Mouse (Mus musculus) E14TG2a.4 (cell line): ENCODE data around the gene Cyp2t4.

Experiments used
- H3K27me3 ChIP-seq: 2 replicates; pipeline ENCODE4 v1.6.1; 2014; ENCODE audit warnings: low read length, control low read depth; ENCODE audit not compliant: insufficient read depth
- H3K36me3 ChIP-seq: 2 replicates; pipeline ENCODE4 v1.6.1; 2014; ENCODE audit warnings: low read length, control low read depth; ENCODE audit not compliant: insufficient read depth
- H3K4me1 ChIP-seq: replicated peaks from 2 replicates; pipeline ENCODE4 v1.6.1; 2014; ENCODE audit warnings: low read depth, low read length, control low read depth
- H3K4me3 ChIP-seq: replicated peaks from 2 replicates; pipeline ENCODE4 v1.5.1; 2014; ENCODE audit warnings: mild to moderate bottlenecking, low read length
- H3K9me3 ChIP-seq: 2 replicates; pipeline ENCODE4 v1.6.1; 2014; ENCODE audit warnings: low read length, control low read depth
- CTCF ChIP-seq: conservative IDR thresholded peaks from 2 replicates; pipeline ENCODE4 v1.5.1; 2014; ENCODE audit warnings: low read length
- NANOG ChIP-seq: IDR thresholded peaks from 2 replicates; pipeline ENCODE4 v1.6.1; 2014; ENCODE audit warnings: borderline replicate concordance, low read length, mixed read lengths
- POU5F1 ChIP-seq: IDR thresholded peaks from 2 replicates; pipeline ENCODE4 v1.6.1; 2014; ENCODE audit warnings: low read length, borderline replicate concordance

Gene Cyp2t4

GRCm38 (mm10) chr7:27164112-27164947 lies 10.8 kb downstream of the Cyp2t4 start:
- H3K4me3 ChIP-seq: peak overlapping the region; percentile 89
- TF ChIP-seq NANOG (no peak), CTCF (no peak), POU5F1 (no peak)
- no peaks in the 10 kb centered on the region for H3K9me3 ChIP-seq
- peaks cover 82% of the 10 kb centered on the region for H3K4me1 ChIP-seq
- peaks cover 69% of the 10 kb centered on the region for H3K36me3 ChIP-seq
- H3K27me3 ChIP-seq: no peaks in the 10 kb centered on the region

- no peak for TF ChIP-seq POU5F1
- TF ChIP-seq CTCF: no peak
- no peak for TF ChIP-seq NANOG
- H3K9me3 ChIP-seq: no peaks in the 10 kb centered on the region
- peak overlapping the region; percentile 89 for H3K4me3 ChIP-seq
- no peaks in the 10 kb centered on the region for H3K27me3 ChIP-seq
- H3K36me3 ChIP-seq: peaks cover 71% of the 10 kb centered on the region
- H3K4me1 ChIP-seq: peaks cover 75% of the 10 kb centered on the region
Measured at GRCm38 (mm10) chr7:27165007-27165655, 11.6 kb downstream of the Cyp2t4 start.

- peaks cover 71% of the 10 kb centered on the region for H3K36me3 ChIP-seq
- no peaks in the 10 kb centered on the region for H3K27me3 ChIP-seq
- peaks cover 69% of the 10 kb centered on the region for H3K4me1 ChIP-seq
- no peaks in the 10 kb centered on the region for H3K9me3 ChIP-seq
- TF ChIP-seq POU5F1 (no peak), CTCF (no peak)
- peak overlapping the region; percentile 89 for H3K4me3 ChIP-seq
Measured at GRCm38 (mm10) chr7:27165696-27166095, 12.2 kb downstream of the Cyp2t4 start.

GRCm38 (mm10) chr7:27166229-27166613 lies 12.7 kb downstream of the Cyp2t4 start:
- H3K4me3 ChIP-seq: peak overlapping the region; percentile 89
- TF ChIP-seq NANOG: no peak
- TF ChIP-seq CTCF: no peak
- TF ChIP-seq POU5F1: no peak
- H3K27me3 ChIP-seq: no peaks in the 10 kb centered on the region
- no peaks in the 10 kb centered on the region for H3K9me3 ChIP-seq
- H3K4me1 ChIP-seq: peaks cover 64% of the 10 kb centered on the region
- H3K36me3 ChIP-seq: peaks cover 71% of the 10 kb centered on the region

- H3K27me3 ChIP-seq: no peaks in the 10 kb centered on the region
- TF ChIP-seq NANOG (no peak), POU5F1 (no peak), CTCF (no peak)
- no peaks in the 10 kb centered on the region for H3K9me3 ChIP-seq
- peak within 1 kb of the TSS; percentile 89 for H3K4me3 ChIP-seq
- H3K36me3 ChIP-seq: peaks cover 71% of the 10 kb centered on the region
- H3K4me1 ChIP-seq: peaks cover 60% of the 10 kb centered on the region
Measured at GRCm38 (mm10) chr7:27166614-27167474, 13.3 kb downstream of the Cyp2t4 start, which contains the start of gene Egln2. Gene Egln2 (minus strand): TSS chr7:27166802.

- TF ChIP-seq NANOG: no peak
- TF ChIP-seq POU5F1: no peak
- no peak for TF ChIP-seq CTCF
- H3K36me3 ChIP-seq: peaks cover 71% of the 10 kb centered on the region
- peak overlapping the region; percentile 89 for H3K4me3 ChIP-seq
- no peaks in the 10 kb centered on the region for H3K27me3 ChIP-seq
- H3K4me1 ChIP-seq: peaks cover 60% of the 10 kb centered on the region
- no peaks in the 10 kb centered on the region for H3K9me3 ChIP-seq
Measured at GRCm38 (mm10) chr7:27167475-27168094, 14.1 kb downstream of the Cyp2t4 start.

GRCm38 (mm10) chr7:27168371-27168770 lies 14.9 kb downstream of the Cyp2t4 start:
- H3K4me3 ChIP-seq: no peak overlapping the region
- peaks cover 60% of the 10 kb centered on the region for H3K4me1 ChIP-seq
- H3K9me3 ChIP-seq: no peaks in the 10 kb centered on the region
- H3K36me3 ChIP-seq: peaks cover 71% of the 10 kb centered on the region
- TF ChIP-seq POU5F1 (no peak), CTCF (no peak), NANOG (no peak)
- no peaks in the 10 kb centered on the region for H3K27me3 ChIP-seq
